Mouse (Mus musculus) layer of hippocampus, postnatal 25 days (tissue): Measurements from ENCODE around the gene Nxph4. TPM values are rescaled to one million over a fixed set of nuclear protein-coding genes. Genes with fewer than 3 reads are reported as not detected.
A peak's percentile ranks its signal among the peaks of the same experiment; 100 is the strongest.

Experiments used
- DNase-seq, 2 experiments: peaks; one replicate each; pipeline ENCODE4 v3.0.0; 2022; ENCODE audit warnings: mixed read lengths in 2 of 2, low spot score in 1 of 2; ENCODE audit errors: extremely low spot score in 1 of 2
- total RNA-seq, 2 experiments: library from RNA; stranded (reverse); gene quantifications; 2 replicates each; pipeline ENCODE4 v1.2.3; 2021

Nxph4 gene
- total RNA-seq, 2 experiments from 2014 or later: 1.9 to 2.1 TPM

GRCm38 (mm10) chr10:127492118-127492517 lies 42.2 kb downstream of the Nxph4 start:
- no peak for DNase-seq

GRCm38 (mm10) chr10:127491128-127491512 lies 43.2 kb downstream of the Nxph4 start:
- DNase-seq: no peak

- no peak for DNase-seq
Measured at GRCm38 (mm10) chr10:127490160-127491127, 43.9 kb downstream of the Nxph4 start.

GRCm38 (mm10) chr10:127488856-127489255 lies 45.5 kb downstream of the Nxph4 start:
- DNase-seq: no peak

- no peak for DNase-seq
Measured at GRCm38 (mm10) chr10:127485235-127485634, 49.1 kb downstream of the Nxph4 start.

GRCm38 (mm10) chr10:127480833-127481813 lies 53.2 kb downstream of the Nxph4 start:
- peak; percentile 27 to 53 for DNase-seq

- no peak for DNase-seq
Measured at GRCm38 (mm10) chr10:127479131-127479530, 55.2 kb downstream of the Nxph4 start.

GRCm38 (mm10) chr10:127477301-127477700 lies 57.1 kb downstream of the Nxph4 start:
- DNase-seq: no peak

GRCm38 (mm10) chr10:127476541-127476940 lies 57.8 kb downstream of the Nxph4 start:
- no peak for DNase-seq

Other genes with a start within 250 kb of the Nxph4 start
- 10 to 100 TPM; 31.8 to 53.9 TPM for gene Mbd6, start 245.5 kb downstream of the Nxph4 start, total RNA-seq
- 10 to 100 TPM; 57.1 to 59.4 TPM for gene Mars, start 222.8 kb downstream of the Nxph4 start, total RNA-seq
- gene Arhgap9, start 212.6 kb downstream of the Nxph4 start, total RNA-seq: 1 to 10 TPM in 1 of 2 experiments, under 1 TPM in 1; 0.89 to 1.1 TPM
- 1 to 10 TPM; 2.1 to 3.3 TPM for gene Gli1, start 192.6 kb downstream of the Nxph4 start, total RNA-seq
- not detected for gene Inhbe, start 180.1 kb downstream of the Nxph4 start, total RNA-seq
- gene Inhbc, start 164.1 kb downstream of the Nxph4 start, total RNA-seq: not detected
- 100 to 1,000 TPM; 153 to 200 TPM for gene R3hdm2, start 154.2 kb downstream of the Nxph4 start, total RNA-seq
- gene Stac3, start 32.9 kb downstream of the Nxph4 start, total RNA-seq: 1 to 10 TPM; 2.4 to 4.6 TPM
- gene Ndufa4l2, start 19.6 kb downstream of the Nxph4 start, total RNA-seq: 1 to 10 TPM; 4.1 to 6.7 TPM
- 10 to 100 TPM; 29.5 to 31.8 TPM for gene Shmt2, start 12.1 kb downstream of the Nxph4 start, total RNA-seq
- gene Lrp1, start 86.6 kb upstream of the Nxph4 start, total RNA-seq: 100 to 1,000 TPM; 259 to 316 TPM
- 1 to 10 TPM; 4.1 to 7.2 TPM for gene Stat6, start 108.4 kb upstream of the Nxph4 start, total RNA-seq
- gene Nemp1, start 132.3 kb upstream of the Nxph4 start, total RNA-seq: 1 to 10 TPM; 5.8 TPM
- 10 to 100 TPM; 43.0 to 46.0 TPM for gene Nab2, start 134.0 kb upstream of the Nxph4 start, total RNA-seq
- 1 to 10 TPM in 1 of 2 experiments, under 1 TPM in 1; 0.66 to 1.0 TPM for gene Myo1a, start 170.6 kb upstream of the Nxph4 start, total RNA-seq
- 1 to 10 TPM; 4.2 to 5.0 TPM for gene Tac2, start 189.9 kb upstream of the Nxph4 start, total RNA-seq
- 10 to 100 TPM in 1 of 2 experiments, 1 to 10 TPM in 1; 9.9 to 10.1 TPM for gene Zbtb39, start 205.0 kb upstream of the Nxph4 start, total RNA-seq
- gene Gpr182, start 217.2 kb upstream of the Nxph4 start, total RNA-seq: 1 to 10 TPM in 1 of 2 experiments, under 1 TPM in 1; 0.74 to 1.4 TPM
- gene Rdh1, start 225.2 kb upstream of the Nxph4 start, total RNA-seq: under 1 TPM; 0.12 to 0.14 TPM
- gene Rdh16f1, start 225.2 kb upstream of the Nxph4 start, total RNA-seq: under 1 TPM in 1 of 2 experiments, not detected in 1; 0.42 TPM
- gene Rdh9, start 241.8 kb upstream of the Nxph4 start, total RNA-seq: under 1 TPM in 1 of 2 experiments, not detected in 1; 0.47 TPM